Mouse (Mus musculus): ENCODE results near the gene Megf8. TPM values are rescaled to one million over a fixed set of nuclear protein-coding genes. Genes with fewer than 3 reads are reported as not detected.

Megf8 gene
- total and polyA plus RNA-seq, 2 experiments: 1.5 to 5.1 TPM

DNA sequence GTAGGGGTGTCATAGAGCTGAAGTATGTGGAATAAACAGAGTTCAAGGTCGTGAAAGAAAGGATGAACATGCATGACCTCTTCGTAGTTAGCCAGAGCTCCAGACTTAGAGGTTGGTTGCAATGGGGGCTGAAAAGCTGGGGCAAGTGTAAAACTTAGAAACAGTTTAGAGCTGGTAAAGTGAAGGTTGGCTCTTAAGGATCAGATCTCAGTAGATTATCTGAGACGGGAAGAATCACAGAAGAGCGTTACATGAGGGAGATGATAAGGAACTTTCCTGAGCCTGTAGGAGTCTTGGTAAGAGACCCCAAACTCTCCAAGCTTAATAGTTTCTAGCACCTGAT lies 39.0 kb upstream of the Megf8 start:
- Histone ChIP-seq H3K27ac (replicated peaks; ENCODE audit: insufficient read depth, low read depth, low read length) (peak overlapping the region; percentile 25), H3K36me3 (ENCODE audit: control insufficient read depth, insufficient read depth, low read length) (no peaks in the 10 kb centered on the region), H3K9ac (ENCODE audit: low read depth, low read length) (0 out of 2 replicates have a peak overlapping the region, but pooled peaks have one; percentile 22), H3K4me3 (ENCODE audit: insufficient read depth, low read depth, low read length) (peak overlapping the region; percentile 69; the same call in 1 of the 2 replicates), H3K4me1 (ENCODE audit: control insufficient read depth, insufficient read depth, low read length) (peaks cover 21% of the 10 kb centered on the region), H3K27me3 (ENCODE audit: control insufficient read depth, insufficient read depth, low read length) (no peaks in the 10 kb centered on the region), H3K79me2 (ENCODE audit: control insufficient read depth, insufficient read depth, low read length) (peaks cover 12% of the 10 kb centered on the region; the same call in 1 of the 2 replicates)
- DNase-seq (ENCODE audit: extremely low read depth, low read depth, low spot score): peak; percentile 25
- WGBS: 6% methylated on average over 4 of the region's 4 CpGs
- TF ChIP-seq CTCF (IDR thresholded peaks at IDR 0.05; ENCODE audit: low read depth, low read length) (no peak), POLR2A (IDR thresholded peaks at IDR 0.05; ENCODE audit: extremely low read depth, insufficient read depth, low read length) (no peak)

DNA sequence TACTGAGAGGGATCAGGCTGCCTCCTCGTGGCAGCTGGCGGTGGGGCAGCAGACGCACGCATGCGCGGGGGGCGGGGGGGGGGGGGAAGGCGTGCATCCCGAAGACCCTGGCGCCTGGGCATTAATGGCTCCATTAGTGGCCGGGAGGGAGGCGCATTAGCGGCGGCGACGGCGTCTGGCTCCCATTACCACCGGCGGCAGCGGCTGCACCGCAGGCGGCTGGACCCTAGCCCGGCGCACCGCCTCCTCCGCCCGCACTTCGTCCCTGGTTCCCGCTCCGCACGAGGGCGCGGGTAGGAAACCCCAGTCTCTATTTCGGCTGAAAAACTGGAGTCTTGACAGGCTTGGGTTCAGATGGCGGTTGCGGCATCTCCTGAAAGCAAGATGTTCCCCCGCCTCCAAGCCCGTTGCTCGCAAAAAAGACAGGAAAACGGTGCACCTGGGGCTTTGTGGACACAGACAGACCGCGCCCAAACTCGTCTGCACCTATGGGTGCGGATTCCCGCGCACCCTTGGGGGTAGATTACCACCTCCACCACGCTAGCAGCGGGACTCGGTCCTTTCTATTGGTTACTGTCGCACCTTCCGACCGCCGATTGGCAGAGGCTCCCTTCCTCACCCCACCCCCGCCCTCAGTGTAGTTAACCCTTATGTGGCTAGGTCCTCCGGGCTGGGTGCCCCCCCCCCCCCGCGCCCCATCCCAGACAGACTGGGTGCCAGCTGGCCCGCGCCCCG lies 38.5 kb upstream of the Megf8 start:
- peak; percentile 74 for TF ChIP-seq CTCF (IDR thresholded peaks at IDR 0.05; ENCODE audit: low read depth, low read length)
- peak; percentile 56; the same call in 1 of the 2 replicates for TF ChIP-seq POLR2A (IDR thresholded peaks at IDR 0.05; ENCODE audit: extremely low read depth, insufficient read depth, low read length)
- H3K79me2 ChIP-seq (ENCODE audit: control insufficient read depth, insufficient read depth, low read length): peaks cover 7% of the 10 kb centered on the region; the same call in 1 of the 2 replicates
- no peaks in the 10 kb centered on the region for H3K36me3 ChIP-seq (ENCODE audit: control insufficient read depth, insufficient read depth, low read length)
- peaks cover 24% of the 10 kb centered on the region for H3K4me1 ChIP-seq (ENCODE audit: control insufficient read depth, insufficient read depth, low read length)
- H3K27ac ChIP-seq (replicated peaks; ENCODE audit: insufficient read depth, low read depth, low read length): peak overlapping the region; percentile 72
- DNase-seq (ENCODE audit: extremely low read depth, low read depth, low spot score): peak; percentile 86
- H3K27me3 ChIP-seq (ENCODE audit: control insufficient read depth, insufficient read depth, low read length): no peaks in the 10 kb centered on the region
- H3K9ac ChIP-seq (ENCODE audit: low read depth, low read length): peak overlapping the region; percentile 75
- H3K4me3 ChIP-seq (ENCODE audit: insufficient read depth, low read depth, low read length): peak overlapping the region; percentile 69
- WGBS: under 1% methylated on average over 58 of the region's 60 CpGs

- H3K79me2 ChIP-seq (ENCODE audit: control insufficient read depth, insufficient read depth, low read length): peaks cover 7% of the 10 kb centered on the region; the same call in 1 of the 2 replicates
- WGBS: under 1% methylated on average over 47 of the region's 49 CpGs
- H3K27me3 ChIP-seq (ENCODE audit: control insufficient read depth, insufficient read depth, low read length): no peaks in the 10 kb centered on the region
- H3K4me3 ChIP-seq (ENCODE audit: insufficient read depth, low read depth, low read length): peak overlapping the region; percentile 69
- H3K36me3 ChIP-seq (ENCODE audit: control insufficient read depth, insufficient read depth, low read length): no peaks in the 10 kb centered on the region
- H3K4me1 ChIP-seq (ENCODE audit: control insufficient read depth, insufficient read depth, low read length): peaks cover 25% of the 10 kb centered on the region
- peak; percentile 55 for DNase-seq (ENCODE audit: extremely low read depth, low read depth, low spot score)
- H3K9ac ChIP-seq (ENCODE audit: low read depth, low read length): peak overlapping the region; percentile 69
- peak overlapping the region; percentile 50 for H3K27ac ChIP-seq (replicated peaks; ENCODE audit: insufficient read depth, low read depth, low read length)
- no peak for TF ChIP-seq CTCF (IDR thresholded peaks at IDR 0.05; ENCODE audit: low read depth, low read length)
- TF ChIP-seq POLR2A (IDR thresholded peaks at IDR 0.05; ENCODE audit: extremely low read depth, insufficient read depth, low read length): no peak
Measured at GRCm38 (mm10) chr7:25279076-25279860, 37.7 kb upstream of the Megf8 start.

DNA sequence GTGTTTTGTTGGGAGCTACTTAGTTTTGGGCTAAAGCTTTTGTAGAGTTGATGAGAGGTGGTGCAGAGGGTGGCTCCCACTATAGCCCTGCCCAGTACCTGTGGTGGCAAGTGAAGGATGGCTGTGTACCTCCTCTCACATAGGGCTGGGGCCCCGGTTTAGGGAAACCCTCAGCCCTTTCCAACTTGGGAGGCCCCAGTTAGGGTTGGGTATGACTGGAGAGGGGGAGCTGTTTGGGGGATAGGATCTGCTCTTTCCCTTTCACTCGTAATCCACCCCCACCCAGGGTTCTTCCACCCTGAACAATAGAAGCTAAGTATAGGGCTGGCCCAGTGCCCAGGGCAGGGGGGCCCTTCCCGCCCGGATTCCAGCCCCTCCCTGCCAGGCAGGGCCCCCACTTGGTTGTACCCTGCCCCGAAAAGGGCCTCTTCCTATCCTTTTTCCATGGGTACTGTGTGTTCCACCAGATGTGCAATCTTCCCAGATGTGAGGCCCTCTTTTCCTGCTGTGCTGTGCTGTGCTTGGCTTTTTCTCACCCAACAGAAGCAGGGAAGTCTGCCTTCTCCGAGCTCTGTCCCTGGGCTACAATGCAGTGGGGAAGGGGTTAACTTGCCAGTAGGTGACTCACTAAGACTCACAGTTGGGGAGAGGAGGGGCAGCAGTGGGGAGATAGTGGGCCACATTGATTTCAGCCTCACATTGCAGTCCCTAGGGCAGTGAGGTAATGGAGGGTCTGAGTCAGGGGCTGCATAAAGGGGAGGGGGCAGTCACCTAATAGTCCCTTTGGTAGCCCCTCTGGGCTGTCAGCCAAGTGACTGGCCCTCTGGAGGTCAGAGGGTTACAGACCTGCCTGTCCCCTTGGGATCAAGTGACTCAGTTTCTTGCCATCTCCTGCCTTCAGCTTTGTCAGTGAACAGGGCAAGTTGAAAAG lies 36.8 kb upstream of the Megf8 start:
- peak overlapping the region; percentile 45 for H3K27ac ChIP-seq (replicated peaks; ENCODE audit: insufficient read depth, low read depth, low read length)
- WGBS: 48% methylated on average over 6 of the region's 6 CpGs
- DNase-seq (ENCODE audit: extremely low read depth, low read depth, low spot score): no peak

GRCm38 (mm10) chr7:25281166-25281733 lies 35.7 kb upstream of the Megf8 start:
- Histone ChIP-seq H3K36me3 (ENCODE audit: control insufficient read depth, insufficient read depth, low read length) (peaks cover 3% of the 10 kb centered on the region; the same call in 1 of the 2 replicates), H3K4me3 (ENCODE audit: insufficient read depth, low read depth, low read length) (peak overlapping the region; percentile 45; the same call in 1 of the 2 replicates), H3K27me3 (ENCODE audit: control insufficient read depth, insufficient read depth, low read length) (no peaks in the 10 kb centered on the region), H3K79me2 (ENCODE audit: control insufficient read depth, insufficient read depth, low read length) (peaks cover 7% of the 10 kb centered on the region; the same call in 1 of the 2 replicates), H3K27ac (replicated peaks; ENCODE audit: insufficient read depth, low read depth, low read length) (peak overlapping the region; percentile 12), H3K9ac (ENCODE audit: low read depth, low read length) (peak overlapping the region; percentile 51; the same call in 1 of the 2 replicates), H3K4me1 (ENCODE audit: control insufficient read depth, insufficient read depth, low read length) (peaks cover 25% of the 10 kb centered on the region)
- 32% methylated on average over 12 of the region's 12 CpGs for WGBS
- TF ChIP-seq CTCF (IDR thresholded peaks at IDR 0.05; ENCODE audit: low read depth, low read length) (no peak), POLR2A (IDR thresholded peaks at IDR 0.05; ENCODE audit: extremely low read depth, insufficient read depth, low read length) (no peak)
- DNase-seq (ENCODE audit: extremely low read depth, low read depth, low spot score): no peak

More for the DNA sequence above, 36.8 kb upstream of the Megf8 start:
- Histone ChIP-seq H3K4me1 (ENCODE audit: control insufficient read depth, insufficient read depth, low read length) (peaks cover 25% of the 10 kb centered on the region), H3K36me3 (ENCODE audit: control insufficient read depth, insufficient read depth, low read length) (no peaks in the 10 kb centered on the region), H3K9ac (ENCODE audit: low read depth, low read length) (peak overlapping the region; percentile 69), H3K27me3 (ENCODE audit: control insufficient read depth, insufficient read depth, low read length) (no peaks in the 10 kb centered on the region), H3K79me2 (ENCODE audit: control insufficient read depth, insufficient read depth, low read length) (peaks cover 7% of the 10 kb centered on the region; the same call in 1 of the 2 replicates), H3K4me3 (ENCODE audit: insufficient read depth, low read depth, low read length) (peak overlapping the region; percentile 69; the same call in 1 of the 2 replicates)
- TF ChIP-seq CTCF (IDR thresholded peaks at IDR 0.05; ENCODE audit: low read depth, low read length) (no peak), POLR2A (IDR thresholded peaks at IDR 0.05; ENCODE audit: extremely low read depth, insufficient read depth, low read length) (no peak)
